Mouse (Mus musculus): ENCODE measurements around the gene Cby3.

- TF ChIP-seq CTCF (IDR thresholded peaks at IDR 0.05; ENCODE audit: extremely low read depth, insufficient read depth, insufficient read length, insufficient replicate concordance) = no peak
- TF ChIP-seq POLR2A (IDR thresholded peaks at IDR 0.05; ENCODE audit: low read depth, low read length) = no peak
Observed at GRCm38 (mm10) chr11:50396766-50397307, 42.6 kb downstream of the Cby3 start.

Data from spleen, adult 2 months (tissue).